Mouse (Mus musculus) liver, adult 2 months (tissue): ENCODE measurements around the gene Rfx7.

ENCODE experiments used
- CTCF ChIP-seq: fragments of 200-500 bp; IDR thresholded peaks from 2 replicates; pipeline ENCODE4 v1.5.1; 2011; ENCODE audit warnings: low read depth, low read length, control low read depth
- POLR2A ChIP-seq: fragments of 200-500 bp; IDR thresholded peaks from 2 replicates; pipeline ENCODE4 v1.6.1; 2011; ENCODE audit warnings: low read length, control low read depth; ENCODE audit not compliant: insufficient read depth; ENCODE audit errors: extremely low read depth

- TF ChIP-seq CTCF = no peak
- TF ChIP-seq POLR2A = no peak
Measured at GRCm38 (mm10) chr9:72580216-72580615, 48.2 kb downstream of the Rfx7 start.
